Mouse (Mus musculus): Measurements from ENCODE around the gene Ccp110. TPM values are rescaled to one million over a fixed set of nuclear protein-coding genes. Genes with fewer than 3 reads are reported as not detected.

Gene Ccp110
- polyA plus RNA-seq, 1 experiment = 0.41 TPM

DNA sequence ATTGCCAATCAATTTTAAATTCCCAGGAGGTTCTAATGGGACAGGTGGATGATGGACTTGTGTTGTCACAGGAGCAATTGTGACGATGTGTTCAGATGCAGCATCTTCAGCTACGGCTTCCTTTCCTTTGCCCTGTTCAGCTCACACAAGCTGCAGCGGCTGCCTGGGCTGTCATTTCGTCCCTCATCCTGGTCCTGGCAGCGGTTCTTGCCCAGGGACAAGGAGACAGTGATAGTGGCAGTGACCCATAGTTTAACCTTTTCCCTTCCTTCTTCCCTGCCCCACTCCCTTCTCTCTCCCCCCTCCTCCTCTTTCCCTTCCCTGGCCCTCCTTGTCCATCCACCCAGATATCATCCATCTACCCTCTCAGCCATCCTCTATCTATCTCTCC is 54.5 kb downstream of the Ccp110 start:
- no peaks in the 10 kb centered on the region for H3K4me1 ChIP-seq (ENCODE audit: control insufficient read depth, insufficient read depth, insufficient read length, low read length)
- H3K4me3 ChIP-seq (ENCODE audit: low read depth, low read length) = no peak overlapping the region
- TF ChIP-seq POLR2A (IDR thresholded peaks at IDR 0.05; ENCODE audit: low read depth, low read length) (no peak), CTCF (IDR thresholded peaks at IDR 0.05; ENCODE audit: extremely low read depth, insufficient read length, insufficient replicate concordance, low read depth, low read length) (no peak)
- peaks cover 16% of the 10 kb centered on the region for H3K36me3 ChIP-seq (ENCODE audit: control insufficient read depth, insufficient read depth, low read length)
- H3K27ac ChIP-seq (ENCODE audit: insufficient read depth, low read depth, low read length) = no peak overlapping the region
- WGBS = 86% methylated on average over 5 of the region's 5 CpGs
- H3K27me3 ChIP-seq (ENCODE audit: control insufficient read depth, insufficient read depth, low read length) = no peaks in the 10 kb centered on the region

DNA sequence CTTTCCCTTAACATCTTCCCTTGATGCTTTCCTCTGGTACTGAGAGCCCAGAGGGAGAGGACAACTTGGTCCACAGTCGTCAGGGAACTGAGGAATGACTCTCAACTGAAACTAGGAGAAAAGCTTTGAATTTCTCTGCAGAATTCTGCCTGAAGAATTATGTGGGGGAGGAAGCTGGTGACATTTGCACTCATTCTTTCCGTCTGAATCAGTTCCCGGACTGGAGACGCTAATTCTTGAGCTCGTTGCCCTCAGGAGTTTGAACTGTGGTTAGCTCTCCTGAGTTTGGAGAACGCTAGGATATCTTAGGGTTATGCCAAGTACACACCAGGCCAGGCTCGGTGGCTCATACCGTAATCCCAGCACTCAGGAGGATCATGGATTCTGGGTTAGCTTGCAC is 56.9 kb downstream of the Ccp110 start:
- Histone ChIP-seq H3K27ac (ENCODE audit: insufficient read depth, low read depth, low read length) (no peak overlapping the region), H3K27me3 (ENCODE audit: control insufficient read depth, insufficient read depth, low read length) (no peaks in the 10 kb centered on the region), H3K4me1 (ENCODE audit: control insufficient read depth, insufficient read depth, insufficient read length, low read length) (no peaks in the 10 kb centered on the region), H3K36me3 (ENCODE audit: control insufficient read depth, insufficient read depth, low read length) (peaks cover 22% of the 10 kb centered on the region), H3K4me3 (ENCODE audit: low read depth, low read length) (no peak overlapping the region)
- TF ChIP-seq POLR2A (IDR thresholded peaks at IDR 0.05; ENCODE audit: low read depth, low read length) (no peak), CTCF (IDR thresholded peaks at IDR 0.05; ENCODE audit: extremely low read depth, insufficient read length, insufficient replicate concordance, low read depth, low read length) (no peak)
- 86% methylated on average over 8 of the region's 8 CpGs for WGBS

DNA sequence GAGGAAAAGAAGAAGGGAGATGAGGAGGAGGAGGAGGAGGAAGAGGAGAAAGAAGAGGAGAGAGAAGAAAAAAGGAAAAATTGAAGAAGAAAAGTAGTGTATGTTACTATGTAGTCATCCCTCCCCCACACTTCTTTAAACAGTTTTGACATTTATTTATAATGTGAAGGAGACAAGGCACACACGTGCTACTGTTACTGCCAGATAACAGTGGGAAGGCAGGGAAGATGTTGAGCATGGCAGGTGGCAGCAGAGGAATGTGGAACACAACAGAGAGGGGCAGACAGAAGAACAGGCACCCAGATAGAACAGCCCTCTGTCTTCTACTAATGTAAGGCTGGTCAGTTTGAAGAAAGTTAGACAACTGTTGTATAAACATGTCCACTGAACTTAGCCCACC is 57.3 kb downstream of the Ccp110 start:
- H3K36me3 ChIP-seq (ENCODE audit: control insufficient read depth, insufficient read depth, low read length) = peaks cover 22% of the 10 kb centered on the region
- H3K4me1 ChIP-seq (ENCODE audit: control insufficient read depth, insufficient read depth, insufficient read length, low read length) = no peaks in the 10 kb centered on the region
- no peak for TF ChIP-seq CTCF (IDR thresholded peaks at IDR 0.05; ENCODE audit: extremely low read depth, insufficient read length, insufficient replicate concordance, low read depth, low read length)
- H3K27ac ChIP-seq (ENCODE audit: insufficient read depth, low read depth, low read length) = no peak overlapping the region
- H3K4me3 ChIP-seq (ENCODE audit: low read depth, low read length) = no peak overlapping the region
- no peaks in the 10 kb centered on the region for H3K27me3 ChIP-seq (ENCODE audit: control insufficient read depth, insufficient read depth, low read length)
- 36% methylated on average over 1 of the region's 1 CpGs for WGBS

DNA sequence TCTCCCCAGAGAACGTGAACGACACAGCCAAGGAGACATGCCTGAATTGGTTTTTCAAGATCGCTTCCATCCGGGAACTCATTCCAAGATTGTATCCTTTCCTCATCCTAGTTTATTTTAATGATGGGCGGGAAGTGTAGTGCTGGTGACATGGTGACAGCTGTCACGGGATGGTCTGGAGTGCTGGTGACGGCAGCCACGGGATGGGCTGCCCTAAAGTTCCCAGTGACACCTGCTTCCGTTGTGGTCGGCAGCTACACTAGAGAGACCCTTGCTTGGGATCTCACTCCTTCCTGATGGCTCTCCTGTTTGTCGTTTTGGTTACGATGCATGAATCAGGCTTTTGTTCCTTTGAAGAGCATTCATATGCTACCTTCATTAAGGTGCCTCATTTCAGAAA is 60.7 kb downstream of the Ccp110 start:
- no peaks in the 10 kb centered on the region for H3K27me3 ChIP-seq (ENCODE audit: control insufficient read depth, insufficient read depth, low read length)
- 89% methylated on average over 12 of the region's 12 CpGs for WGBS
- H3K4me1 ChIP-seq (ENCODE audit: control insufficient read depth, insufficient read depth, insufficient read length, low read length) = no peaks in the 10 kb centered on the region
- peaks cover 27% of the 10 kb centered on the region for H3K36me3 ChIP-seq (ENCODE audit: control insufficient read depth, insufficient read depth, low read length)
- H3K4me3 ChIP-seq (ENCODE audit: low read depth, low read length) = no peak overlapping the region
- no peak for TF ChIP-seq CTCF (IDR thresholded peaks at IDR 0.05; ENCODE audit: extremely low read depth, insufficient read length, insufficient replicate concordance, low read depth, low read length)
- TF ChIP-seq POLR2A (IDR thresholded peaks at IDR 0.05; ENCODE audit: low read depth, low read length) = no peak
- H3K27ac ChIP-seq (ENCODE audit: insufficient read depth, low read depth, low read length) = no peak overlapping the region

DNA sequence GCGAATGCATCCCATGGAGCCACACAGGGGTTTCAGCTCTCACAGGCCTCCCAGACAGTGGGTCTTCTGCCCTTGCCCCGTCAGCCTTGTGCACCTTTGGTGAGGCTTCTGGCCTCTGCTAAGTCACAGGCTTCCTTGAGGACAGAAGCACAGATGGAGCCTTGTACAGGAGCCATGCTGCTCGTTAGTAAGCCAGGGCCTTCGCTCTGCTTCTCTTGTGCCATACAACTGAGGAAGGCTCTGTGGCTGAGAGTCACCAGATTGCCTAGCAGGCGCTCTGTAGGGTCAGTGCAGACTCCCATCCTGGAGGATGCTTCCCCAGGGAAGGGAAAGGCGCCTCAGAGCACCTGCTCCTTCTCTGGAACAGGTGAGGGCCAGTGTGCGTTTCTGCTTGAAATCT is 63.6 kb downstream of the Ccp110 start:
- H3K4me1 ChIP-seq (ENCODE audit: control insufficient read depth, insufficient read depth, insufficient read length, low read length) = no peaks in the 10 kb centered on the region
- peaks cover 37% of the 10 kb centered on the region for H3K36me3 ChIP-seq (ENCODE audit: control insufficient read depth, insufficient read depth, low read length)
- H3K27ac ChIP-seq (ENCODE audit: insufficient read depth, low read depth, low read length) = no peak overlapping the region
- TF ChIP-seq CTCF (IDR thresholded peaks at IDR 0.05; ENCODE audit: extremely low read depth, insufficient read length, insufficient replicate concordance, low read depth, low read length) (no peak), POLR2A (IDR thresholded peaks at IDR 0.05; ENCODE audit: low read depth, low read length) (no peak)
- H3K27me3 ChIP-seq (ENCODE audit: control insufficient read depth, insufficient read depth, low read length) = no peaks in the 10 kb centered on the region
- no peak overlapping the region for H3K4me3 ChIP-seq (ENCODE audit: low read depth, low read length)
- 93% methylated on average over 7 of the region's 7 CpGs for WGBS

DNA sequence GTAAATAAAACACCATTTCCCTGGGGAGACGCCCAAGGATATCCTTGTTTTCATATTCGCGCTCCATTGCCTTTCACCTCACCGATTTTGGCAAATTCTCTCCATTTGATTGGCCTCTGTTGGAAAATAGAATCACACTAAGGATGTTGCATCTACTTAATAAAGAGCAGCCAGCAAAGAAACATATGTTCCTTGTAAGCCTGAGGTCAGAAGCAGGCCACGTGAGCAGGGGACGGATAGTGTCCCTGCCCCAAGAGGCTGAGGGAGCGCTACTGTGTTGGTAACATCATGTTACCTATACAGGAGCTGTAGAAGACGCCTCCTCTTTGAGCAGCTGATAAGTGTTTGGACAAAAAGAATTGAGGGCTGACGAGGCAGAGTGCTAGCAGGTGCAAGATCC is 64.1 kb downstream of the Ccp110 start:
- Histone ChIP-seq H3K27me3 (ENCODE audit: control insufficient read depth, insufficient read depth, low read length) (no peaks in the 10 kb centered on the region), H3K27ac (ENCODE audit: insufficient read depth, low read depth, low read length) (no peak overlapping the region), H3K4me1 (ENCODE audit: control insufficient read depth, insufficient read depth, insufficient read length, low read length) (no peaks in the 10 kb centered on the region), H3K36me3 (ENCODE audit: control insufficient read depth, insufficient read depth, low read length) (peaks cover 40% of the 10 kb centered on the region), H3K4me3 (ENCODE audit: low read depth, low read length) (no peak overlapping the region)
- TF ChIP-seq POLR2A (IDR thresholded peaks at IDR 0.05; ENCODE audit: low read depth, low read length) (no peak), CTCF (IDR thresholded peaks at IDR 0.05; ENCODE audit: extremely low read depth, insufficient read length, insufficient replicate concordance, low read depth, low read length) (no peak)
- 88% methylated on average over 9 of the region's 9 CpGs for WGBS

DNA sequence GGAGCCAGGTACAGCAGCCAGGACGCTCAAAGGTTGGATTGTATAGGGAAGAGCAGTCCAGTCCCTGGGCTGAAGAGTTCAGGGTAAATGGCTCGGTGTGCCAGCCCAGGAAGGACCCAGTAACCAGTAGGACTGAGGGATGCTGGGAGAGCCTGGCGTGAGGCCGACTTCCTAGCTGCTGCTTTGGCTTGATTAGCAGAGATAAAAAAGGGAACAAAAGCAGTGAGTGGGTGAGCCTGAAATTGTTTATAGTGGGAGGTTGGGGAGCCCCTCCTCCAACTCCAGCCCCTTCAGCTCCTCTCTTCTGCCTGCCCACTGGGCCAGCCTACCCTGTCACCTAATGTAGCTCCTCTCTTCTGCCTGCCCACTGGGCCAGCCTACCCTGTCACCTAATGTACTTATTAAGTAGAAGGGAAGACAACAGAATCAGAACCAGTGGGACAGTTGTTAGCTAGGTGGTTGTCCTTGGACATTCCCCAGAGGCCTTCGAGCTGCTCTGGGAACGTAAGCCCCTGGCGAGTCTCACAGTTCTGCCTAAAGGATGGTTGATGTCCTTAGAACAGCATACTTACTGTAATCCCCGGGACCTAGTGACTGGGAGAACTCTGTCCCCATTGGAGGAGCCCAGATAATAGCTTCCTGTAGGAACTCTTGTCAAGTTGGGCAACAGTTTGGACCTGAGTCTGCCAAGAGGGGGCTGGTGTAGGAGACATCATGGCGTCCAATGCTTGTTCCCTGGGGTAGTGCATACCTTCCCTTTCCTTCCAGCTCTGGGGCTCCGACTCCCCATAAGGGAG is 65.4 kb downstream of the Ccp110 start:
- no peak for TF ChIP-seq POLR2A (IDR thresholded peaks at IDR 0.05; ENCODE audit: low read depth, low read length)
- TF ChIP-seq CTCF (IDR thresholded peaks at IDR 0.05; ENCODE audit: extremely low read depth, insufficient read length, insufficient replicate concordance, low read depth, low read length) = no peak
- H3K27ac ChIP-seq (ENCODE audit: insufficient read depth, low read depth, low read length) = no peak overlapping the region
- 78% methylated on average over 10 of the region's 10 CpGs for WGBS
- H3K4me3 ChIP-seq (ENCODE audit: low read depth, low read length) = no peak overlapping the region
- H3K4me1 ChIP-seq (ENCODE audit: control insufficient read depth, insufficient read depth, insufficient read length, low read length) = no peaks in the 10 kb centered on the region
- no peaks in the 10 kb centered on the region for H3K27me3 ChIP-seq (ENCODE audit: control insufficient read depth, insufficient read depth, low read length)
- H3K36me3 ChIP-seq (ENCODE audit: control insufficient read depth, insufficient read depth, low read length) = peaks cover 37% of the 10 kb centered on the region

Measured in small intestine, adult 2 months (tissue).